In the genomic region with DNA sequence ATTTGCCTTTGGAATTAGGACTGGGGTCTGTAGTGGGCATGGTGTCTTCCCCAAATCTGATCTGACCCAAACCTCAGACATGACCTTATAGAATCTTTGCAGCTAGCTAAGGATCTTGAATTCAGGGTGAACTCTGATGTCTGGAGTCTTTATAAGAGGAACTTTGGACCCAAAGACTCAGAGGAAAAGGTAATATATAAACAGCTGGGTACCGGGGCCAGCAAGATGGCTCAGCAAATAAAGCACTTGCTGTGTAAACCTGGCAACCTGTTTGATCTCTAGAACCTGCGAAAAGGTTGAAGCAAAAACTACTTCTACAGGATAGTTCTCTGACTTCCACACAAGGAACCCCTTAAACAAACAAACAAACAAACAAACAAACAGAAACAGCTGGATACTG, we compare ENCODE assay signal across 23 mouse cellular contexts. TPM values are rescaled to one million over a fixed set of nuclear protein-coding genes. Genes with fewer than 3 reads are reported as not detected.
DNase-seq lines count a peak whose midpoint lies in the region; ATAC-seq lines count a peak whose summit lies in the region.
"Had no signal": no experiment of that assay in that cellular context is flagged by ENCODE, and none has a peak within 500 bp of the region (broad histone marks: within the 10 kb centered on the region; RNA-seq: fewer than 3 reads in every experiment).

No protein-coding gene starts in this region.

- no peak overlapping the region for H3K4me2 ChIP-seq in stomach, embryonic 16.5 days (ENCODE audit: low read depth, low read length)
- H3K4me2 ChIP-seq: embryonic facial prominence, embryonic 13.5 days; liver, embryonic 13.5 days; lung, embryonic 14.5 days; midbrain, embryonic 13.5 days; neural tube, embryonic 12.5 days had no signal

- 92% methylated on average over 2 of the region's 2 CpGs for WGBS in heart, embryonic 10.5 days
- WGBS in stomach, embryonic 16.5 days: 66% methylated on average over 2 of the region's 2 CpGs

- ATAC-seq in megakaryocyte, adult 5-6 weeks (ENCODE audit: poor library complexity, severe bottlenecking): no peak
- 0 out of 2 replicates have a peak, but pooled peaks have one; percentile 65 for ATAC-seq in stomach, embryonic 16.5 days (ENCODE audit: insufficient read depth, low FRiP score)
- ATAC-seq: activated CD4-positive, CD25-positive, alpha-beta regulatory T cell, adult 4 months; forebrain, embryonic 14.5 days; hindbrain, embryonic 16.5 days; midbrain, embryonic 13.5 days had no signal

- no peak for DNase-seq in heart, embryonic 10.5 days (ENCODE audit: low spot score)
- no peak for DNase-seq in heart, adult 9 months (ENCODE audit: low spot score in 2 of 2)
- peak; percentile 43 to 64 for DNase-seq in kidney, postnatal 25 days
- DNase-seq in layer of hippocampus, postnatal 10 days (ENCODE audit: low spot score in 2 of 2): no peak
- DNase-seq in frontal cortex, postnatal 10 days (ENCODE audit: low spot score in 2 of 2): no peak
- DNase-seq: adrenal gland, postnatal 10 days; cerebellum, postnatal 10 days; gastrocnemius, postnatal 25 days; heart, adult 2 months; liver, embryonic 13.5 days; lung, embryonic 14.5 days; right cerebral cortex, adult 18-20 months had no signal

- H3K9ac ChIP-seq in stomach, embryonic 16.5 days (ENCODE audit: low read length): no peak overlapping the region
- H3K9ac ChIP-seq: embryonic facial prominence, embryonic 13.5 days; liver, embryonic 13.5 days; lung, embryonic 14.5 days; midbrain, embryonic 13.5 days; neural tube, embryonic 12.5 days had no signal

- no peaks in the 10 kb centered on the region for H3K9me3 ChIP-seq in heart, embryonic 10.5 days
- H3K9me3 ChIP-seq in megakaryocyte, embryonic 14.5 days: no peaks in the 10 kb centered on the region
- H3K9me3 ChIP-seq in stomach, embryonic 16.5 days (replicated peaks; ENCODE audit: control insufficient read depth, low read length): no peaks in the 10 kb centered on the region
- H3K9me3 ChIP-seq: embryonic facial prominence, embryonic 13.5 days; G1E; liver, embryonic 13.5 days; midbrain, embryonic 13.5 days; neural tube, embryonic 12.5 days had no signal

- no peaks in the 10 kb centered on the region for H3K36me3 ChIP-seq in heart, embryonic 10.5 days
- H3K36me3 ChIP-seq in megakaryocyte, embryonic 14.5 days (replicated peaks; ENCODE audit: low read length): peaks cover 42% of the 10 kb centered on the region
- no peaks in the 10 kb centered on the region for H3K36me3 ChIP-seq in stomach, embryonic 16.5 days (ENCODE audit: control insufficient read depth, insufficient read depth, low read length)
- H3K36me3 ChIP-seq: embryonic facial prominence, embryonic 13.5 days; liver, embryonic 13.5 days; midbrain, embryonic 13.5 days; neural tube, embryonic 12.5 days had no signal

- 0 out of 2 replicates have a peak overlapping the region, but pooled peaks have one; percentile 10 for H3K27ac ChIP-seq in heart, embryonic 10.5 days
- H3K27ac ChIP-seq in stomach, embryonic 16.5 days (ENCODE audit: low read length): peak overlapping the region; percentile 34
- H3K27ac ChIP-seq: embryonic facial prominence, embryonic 13.5 days; left cerebral cortex, adult 2 months; liver, embryonic 13.5 days; midbrain, embryonic 13.5 days; neural tube, embryonic 12.5 days had no signal

- H3K4me3 ChIP-seq in heart, embryonic 10.5 days: no peak overlapping the region
- H3K4me3 ChIP-seq in megakaryocyte, embryonic 14.5 days (replicated peaks): peak overlapping the region; percentile 81
- no peak overlapping the region for H3K4me3 ChIP-seq in stomach, embryonic 16.5 days (replicated peaks; ENCODE audit: low read length)
- H3K4me3 ChIP-seq: embryonic facial prominence, embryonic 13.5 days; heart, adult 2 months; left cerebral cortex, adult 2 months; liver, embryonic 13.5 days; midbrain, embryonic 13.5 days; neural tube, embryonic 12.5 days had no signal

- H3K27me3 ChIP-seq in heart, embryonic 10.5 days (ENCODE audit: insufficient read depth, poor library complexity, severe bottlenecking): no peaks in the 10 kb centered on the region
- no peaks in the 10 kb centered on the region for H3K27me3 ChIP-seq in megakaryocyte, embryonic 14.5 days (replicated peaks)
- H3K27me3 ChIP-seq in stomach, embryonic 16.5 days (ENCODE audit: control insufficient read depth, insufficient read depth, low read length): no peaks in the 10 kb centered on the region
- H3K27me3 ChIP-seq: embryonic facial prominence, embryonic 13.5 days; liver, embryonic 13.5 days; midbrain, embryonic 13.5 days; neural tube, embryonic 12.5 days had no signal

- peaks cover 37% of the 10 kb centered on the region for H3K4me1 ChIP-seq in heart, embryonic 10.5 days
- H3K4me1 ChIP-seq in megakaryocyte, embryonic 14.5 days: peaks cover 86% of the 10 kb centered on the region
- peaks cover 23% of the 10 kb centered on the region for H3K4me1 ChIP-seq in stomach, embryonic 16.5 days (ENCODE audit: control insufficient read depth, insufficient read depth, low read length)

RNA-seq across cellular contexts. Expression of a gene that starts 5.4 kb away (rescaled TPM):
- 26.6 and 31.6 TPM in 2 replicates for polyA plus RNA-seq in heart, embryonic 10.5 days (2016; fragmentation: Nextera tagmentation; extraction: Ambion mirVana)
- 10.9 and 24.3 TPM in 2 replicates for polyA plus RNA-seq in megakaryocyte, embryonic 14.5 days (2012; ENCODE audit: insufficient read depth, low replicate concordance)
- 52.2 and 73.5 TPM in 2 replicates for total RNA-seq in megakaryocyte, adult 5-6 weeks (2015)
- total RNA-seq in megakaryocyte, adult 5-6 weeks (2017): 59.7 and 63.8 TPM in 2 replicates
- polyA plus RNA-seq in stomach, embryonic 16.5 days (2015; fragmentation: Nextera tagmentation; extraction: Ambion mirVana): 30.0 and 30.7 TPM in 2 replicates
- 100 to 1,000 TPM; 119 to 134 TPM for total RNA-seq in layer of hippocampus, postnatal 10 days (2021)

RNA-seq across cellular contexts. Expression of a gene that starts 55.0 kb away (rescaled TPM):
- polyA plus RNA-seq in heart, embryonic 10.5 days (2016; fragmentation: Nextera tagmentation; extraction: Ambion mirVana): 1.9 and 2.0 TPM in 2 replicates
- polyA plus RNA-seq in megakaryocyte, embryonic 14.5 days (2012; ENCODE audit: insufficient read depth, low replicate concordance): not detected in 2 replicates
- total RNA-seq in megakaryocyte, adult 5-6 weeks (2015): 0.46 and 0.85 TPM in 2 replicates
- 1.3 and 1.5 TPM in 2 replicates for total RNA-seq in megakaryocyte, adult 5-6 weeks (2017)
- 1.1 and 1.4 TPM in 2 replicates for polyA plus RNA-seq in stomach, embryonic 16.5 days (2015; fragmentation: Nextera tagmentation; extraction: Ambion mirVana)
- 1 to 10 TPM; 1.8 to 2.2 TPM for total RNA-seq in layer of hippocampus, postnatal 10 days (2021)
- polyA plus RNA-seq: G1E had no signal

Comparison
In these comparisons a context has a peak if more than half of its experiments do, and no peak if none do; other contexts are left out.
1. DNase-seq: peak in kidney, postnatal 25 days (2 of 2); none in heart, embryonic 10.5 days (single experiment), heart, adult 9 months (0 of 2), layer of hippocampus, postnatal 10 days (0 of 2) and frontal cortex, postnatal 10 days (0 of 2).